Mouse (Mus musculus): ENCODE measurements around the gene Knl1. TPM values are rescaled to one million over a fixed set of nuclear protein-coding genes. Genes with fewer than 3 reads are reported as not detected.
A peak's percentile ranks its signal among the peaks of the same experiment; 100 is the strongest.
"Not testable (repeated sequence)": the region's sequence is repeated elsewhere in the genome, so short reads cannot be mapped to it uniquely, and the experiment has no call there.

Gene Knl1
- total RNA-seq (2014; fragmentation: Nextera tagmentation) = 42.2 and 46.8 TPM in 2 replicates
- total RNA-seq (2017) = 71.1 and 76.1 TPM in 2 replicates

- peak; percentile 84 for ATAC-seq (replicated peaks; ENCODE audit: poor library complexity, severe bottlenecking)
These were observed at the start of gene Knl1 for GRCm38 (mm10) chr2:119046649-119047611. Knl1 (plus strand) TSS chr2:119047119.

DNA sequence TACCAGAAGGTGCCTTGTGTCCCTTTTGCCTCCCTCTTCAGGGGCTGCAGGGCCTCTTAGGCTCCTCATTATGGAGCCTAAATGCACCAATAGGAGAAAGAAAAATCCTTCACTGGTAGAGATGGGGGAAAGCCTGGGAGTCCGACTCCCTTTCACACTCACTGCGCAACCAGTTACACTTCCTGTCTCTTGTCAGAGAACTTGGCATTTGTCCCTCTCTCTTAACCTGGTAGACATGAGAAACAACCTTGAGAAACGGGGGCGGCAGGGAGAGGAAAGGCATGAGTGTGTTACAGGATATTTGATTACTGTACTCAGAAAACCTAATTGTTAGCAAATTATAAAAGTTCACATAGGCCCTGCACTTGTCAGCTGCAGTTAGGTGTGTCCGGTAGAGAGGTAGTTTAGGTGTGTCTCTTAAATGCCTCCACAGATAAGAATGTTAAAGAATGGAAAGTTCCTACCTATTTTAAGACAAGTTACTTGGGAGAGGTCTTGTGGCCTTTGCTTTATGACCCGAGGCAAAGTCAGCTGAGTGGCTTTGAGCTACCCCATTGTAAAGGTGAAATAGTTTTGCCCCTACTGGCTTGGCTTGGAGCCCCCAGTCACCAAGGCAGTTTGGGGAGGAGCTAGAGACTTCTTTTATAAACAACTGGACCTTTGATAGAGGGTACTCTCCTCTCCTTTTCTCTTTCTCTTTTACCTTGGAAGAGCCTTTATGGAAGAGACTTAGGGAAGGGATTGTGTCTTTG lies 48.6 kb upstream of the Knl1 start:
- peak; percentile 33; the same call in 1 of the 2 replicates for ATAC-seq (replicated peaks; ENCODE audit: poor library complexity, severe bottlenecking)

DNA sequence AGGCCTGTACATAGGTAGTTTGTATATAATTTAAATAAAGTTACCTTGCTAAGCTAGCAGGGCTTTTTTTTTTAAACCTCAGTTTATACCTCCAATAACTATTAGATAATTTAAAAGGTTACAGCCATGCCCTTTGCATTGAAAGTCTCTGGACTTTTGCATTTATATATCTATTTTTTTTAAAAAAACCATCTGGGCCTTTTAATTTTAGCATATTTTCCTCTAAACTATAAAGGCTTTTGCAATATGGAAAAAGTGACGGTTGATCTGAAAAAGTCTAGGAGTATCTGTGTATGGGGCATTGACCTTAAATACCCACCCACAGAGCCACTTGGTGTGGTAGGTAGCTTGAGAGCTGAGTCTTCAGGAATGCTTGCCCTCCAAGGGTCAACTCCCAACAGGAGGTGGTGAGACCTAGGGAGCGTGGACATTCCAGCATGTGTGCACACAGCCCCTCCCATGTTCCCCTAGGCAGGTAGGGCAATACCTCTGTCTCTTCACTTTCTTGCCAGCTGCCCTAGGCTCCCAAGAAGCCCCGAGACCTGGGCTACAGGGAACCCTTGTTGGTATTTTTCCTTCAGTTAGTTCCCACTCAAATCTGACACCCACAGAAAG lies 47.8 kb upstream of the Knl1 start:
- ATAC-seq (replicated peaks; ENCODE audit: poor library complexity, severe bottlenecking) = no peak

DNA sequence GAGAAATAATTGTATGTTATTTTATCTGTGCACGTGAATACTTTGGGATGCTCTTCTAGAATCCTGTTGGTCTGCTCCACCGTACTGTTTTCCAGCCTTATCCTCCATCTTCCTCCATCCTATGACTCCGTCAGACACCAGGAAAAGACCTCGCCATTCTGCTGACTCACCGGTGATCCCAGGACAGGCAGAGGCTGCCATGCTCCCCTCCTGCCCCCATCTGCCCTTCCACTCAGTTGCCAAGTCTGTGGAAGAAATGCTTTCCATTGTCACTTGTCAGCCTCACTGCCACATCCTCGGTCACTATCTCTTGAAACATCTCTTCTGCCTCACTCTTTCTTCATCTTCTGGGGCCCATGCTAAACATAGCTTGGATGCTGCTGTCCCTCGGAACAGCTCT lies 40.0 kb upstream of the Knl1 start:
- ATAC-seq (replicated peaks; ENCODE audit: poor library complexity, severe bottlenecking) = no peak

DNA sequence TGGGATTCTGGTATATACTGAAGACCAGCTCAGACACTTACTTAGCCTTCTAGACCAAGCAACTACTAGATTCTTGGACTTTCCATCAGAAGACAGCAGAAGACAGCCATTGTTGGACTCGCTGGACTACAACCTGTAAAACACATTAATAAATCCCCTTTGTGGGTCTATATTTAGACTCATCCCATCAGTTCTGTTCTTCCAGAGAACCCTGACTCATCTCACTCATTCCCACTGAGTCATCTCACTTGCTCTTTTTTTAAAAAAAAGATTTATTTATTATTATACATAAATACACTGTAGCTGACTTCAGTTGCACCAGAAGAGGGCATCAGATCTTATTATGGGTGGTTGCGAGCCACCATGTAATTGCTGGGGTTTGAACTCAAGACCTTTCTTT lies 37.5 kb upstream of the Knl1 start:
- no peak for ATAC-seq (replicated peaks; ENCODE audit: poor library complexity, severe bottlenecking)

GRCm38 (mm10) chr2:119014989-119015388 lies 31.9 kb upstream of the Knl1 start:
- ATAC-seq (replicated peaks; ENCODE audit: poor library complexity, severe bottlenecking) = no peak

GRCm38 (mm10) chr2:119015604-119016180 lies 31.2 kb upstream of the Knl1 start:
- peak; percentile 99 for ATAC-seq (replicated peaks; ENCODE audit: poor library complexity, severe bottlenecking)

GRCm38 (mm10) chr2:119016312-119016711 lies 30.6 kb upstream of the Knl1 start:
- ATAC-seq (replicated peaks; ENCODE audit: poor library complexity, severe bottlenecking) = not testable (repeated sequence)

DNA sequence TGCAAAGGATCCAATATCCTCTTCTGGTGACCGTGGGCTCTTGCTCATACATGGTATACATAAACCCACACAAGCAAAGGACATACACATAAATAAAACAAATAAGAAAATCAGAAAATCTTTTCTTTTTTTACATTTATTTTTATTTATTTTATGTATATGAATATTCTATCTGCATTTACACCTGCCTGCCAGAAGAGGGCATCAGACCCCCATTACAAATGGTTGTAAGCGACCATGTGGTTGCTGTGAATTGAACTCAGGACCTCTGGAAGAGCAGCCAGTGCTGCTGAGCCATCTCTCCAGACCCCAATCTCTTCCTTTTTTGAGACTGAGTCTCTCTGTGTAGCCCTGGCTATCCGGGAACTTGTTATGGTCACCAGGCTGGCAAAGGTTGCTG lies 29.3 kb upstream of the Knl1 start:
- ATAC-seq (replicated peaks; ENCODE audit: poor library complexity, severe bottlenecking) = no peak

- no peak for ATAC-seq (replicated peaks; ENCODE audit: poor library complexity, severe bottlenecking)
These were observed 28.4 kb upstream of the Knl1 start for GRCm38 (mm10) chr2:119018391-119019122.

- no peak for ATAC-seq (replicated peaks; ENCODE audit: poor library complexity, severe bottlenecking)
These were observed 27.8 kb upstream of the Knl1 start for GRCm38 (mm10) chr2:119019131-119019530.

- no peak for ATAC-seq (replicated peaks; ENCODE audit: poor library complexity, severe bottlenecking)
These were observed 27.4 kb upstream of the Knl1 start for GRCm38 (mm10) chr2:119019538-119019937.

- no peak for ATAC-seq (replicated peaks; ENCODE audit: poor library complexity, severe bottlenecking)
These were observed 23.7 kb upstream of the Knl1 start for GRCm38 (mm10) chr2:119023154-119023660.

- no peak for ATAC-seq (replicated peaks; ENCODE audit: poor library complexity, severe bottlenecking)
These were observed 22.2 kb upstream of the Knl1 start for GRCm38 (mm10) chr2:119024536-119025238.

DNA sequence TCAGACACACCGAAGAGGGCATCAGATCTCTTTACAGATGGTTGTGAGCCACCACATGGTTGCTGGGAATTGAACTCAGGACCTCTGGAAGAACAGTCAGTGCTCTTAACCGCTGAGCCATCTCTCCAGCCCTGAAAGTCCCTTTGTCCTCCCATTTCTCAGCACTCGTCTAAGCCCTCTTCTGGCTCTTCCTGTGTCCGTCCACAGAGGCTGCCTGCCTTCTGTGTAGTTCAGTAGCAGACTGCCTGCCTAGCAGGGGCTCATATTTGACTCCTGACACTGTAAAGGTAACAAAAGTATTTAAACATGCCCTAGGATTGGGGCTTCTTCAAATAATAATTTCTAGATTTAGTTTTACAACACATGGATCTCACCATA lies 21.7 kb upstream of the Knl1 start:
- no peak for ATAC-seq (replicated peaks; ENCODE audit: poor library complexity, severe bottlenecking)

GRCm38 (mm10) chr2:119026951-119027350 lies 20.0 kb upstream of the Knl1 start:
- ATAC-seq (replicated peaks; ENCODE audit: poor library complexity, severe bottlenecking) = no peak

GRCm38 (mm10) chr2:119028941-119029551 lies 17.9 kb upstream of the Knl1 start, which contains the start of gene Ccdc32:
Ccdc32 (minus strand) TSS chr2:119029393.
- peak; percentile 100 for ATAC-seq (replicated peaks; ENCODE audit: poor library complexity, severe bottlenecking)

- ATAC-seq (replicated peaks; ENCODE audit: poor library complexity, severe bottlenecking) = no peak
These were observed 14.7 kb upstream of the Knl1 start for GRCm38 (mm10) chr2:119032191-119032590.
